Mouse (Mus musculus) erythroblast, embryonic 14.5 days (primary cell): Measurements from ENCODE around the gene Romo1.

Experiments used
- GATA1 ChIP-seq: IDR thresholded peaks from 2 replicates; pipeline ENCODE4 v1.6.1; 2012; ENCODE audit warnings: low read length, inconsistent platforms, mixed read lengths
- TAL1 ChIP-seq: IDR thresholded peaks from 3 replicates; pipeline ENCODE4 v1.6.1; 2012; ENCODE audit warnings: low read length, inconsistent platforms, mixed read lengths

GRCm38 (mm10) chr2:156146272-156146989, 2.6 kb downstream of the Romo1 start:
- TF ChIP-seq GATA1 (no peak), TAL1 (no peak)
